Mouse (Mus musculus) lung, postnatal 25 days (tissue): ENCODE data around the gene Grk6.

Source experiments
- DNase-seq: peaks from one replicate; pipeline ENCODE4 v3.0.0; 2022; ENCODE audit warnings: low spot score

The Grk6 gene

DNA sequence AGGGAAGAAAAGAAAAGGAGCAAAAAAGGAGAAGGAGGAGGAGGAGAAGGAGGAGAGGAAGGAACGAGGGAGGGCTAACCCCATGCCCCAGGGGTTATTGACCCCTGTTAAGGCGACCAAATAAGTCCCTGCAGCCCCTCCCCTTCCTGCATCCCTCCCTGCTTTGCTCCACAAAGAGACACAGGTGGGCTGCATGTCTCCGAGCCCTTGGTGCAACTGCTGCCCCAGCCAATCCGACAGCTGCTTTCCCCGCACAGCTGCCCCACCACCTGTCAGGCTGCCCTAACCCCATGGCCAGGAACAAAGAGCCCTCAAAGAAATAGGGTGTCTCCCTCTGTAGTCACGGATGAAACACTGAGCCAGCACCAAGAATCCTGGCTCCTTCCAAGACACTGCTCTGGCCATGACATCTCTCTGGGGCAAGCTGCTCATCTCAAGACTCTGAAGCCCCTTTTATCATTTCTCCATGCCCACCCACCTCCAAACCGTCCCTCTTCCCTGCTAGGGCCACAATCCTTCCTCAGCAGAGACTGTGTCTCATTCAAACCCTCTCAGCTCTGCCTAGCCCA is 39.7 kb downstream of the Grk6 start:
- no peak for DNase-seq

DNA sequence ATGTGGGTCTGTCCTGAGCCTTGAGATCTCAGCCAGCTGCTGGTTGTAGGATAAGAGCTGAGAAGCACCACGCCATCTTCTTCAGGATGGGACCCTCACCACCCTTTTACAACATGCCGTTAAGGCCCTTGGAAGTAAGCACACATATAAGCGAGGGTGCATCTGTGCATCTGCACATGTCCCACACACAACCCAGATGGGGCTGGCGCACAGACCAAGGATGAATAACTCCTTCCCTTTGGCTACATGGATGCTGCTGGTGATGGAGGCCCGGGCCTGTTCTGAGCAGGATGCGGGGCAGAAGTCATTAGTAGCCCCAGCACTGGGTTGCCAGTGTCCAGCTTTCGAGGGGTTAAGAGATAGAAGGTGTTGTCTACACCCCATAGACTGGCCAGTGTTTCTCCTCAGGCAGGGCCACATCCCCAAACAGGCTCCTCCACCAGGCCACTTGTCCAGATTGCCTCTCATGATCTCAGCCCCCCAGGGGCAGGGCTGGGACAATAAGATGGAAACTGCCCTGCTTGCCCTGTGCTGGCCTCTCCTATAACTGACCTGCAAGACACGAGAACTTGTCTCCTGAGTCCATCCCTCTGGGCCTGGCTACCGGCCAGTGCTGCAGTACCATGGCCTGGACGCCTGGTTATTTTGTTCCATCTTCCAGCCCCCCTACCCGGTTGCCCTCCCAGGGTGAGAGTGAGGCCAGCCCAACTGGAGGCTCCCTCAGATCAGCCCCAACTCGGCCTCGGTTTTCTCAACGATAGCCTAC is 41.3 kb downstream of the Grk6 start:
- DNase-seq, result no peak

DNA sequence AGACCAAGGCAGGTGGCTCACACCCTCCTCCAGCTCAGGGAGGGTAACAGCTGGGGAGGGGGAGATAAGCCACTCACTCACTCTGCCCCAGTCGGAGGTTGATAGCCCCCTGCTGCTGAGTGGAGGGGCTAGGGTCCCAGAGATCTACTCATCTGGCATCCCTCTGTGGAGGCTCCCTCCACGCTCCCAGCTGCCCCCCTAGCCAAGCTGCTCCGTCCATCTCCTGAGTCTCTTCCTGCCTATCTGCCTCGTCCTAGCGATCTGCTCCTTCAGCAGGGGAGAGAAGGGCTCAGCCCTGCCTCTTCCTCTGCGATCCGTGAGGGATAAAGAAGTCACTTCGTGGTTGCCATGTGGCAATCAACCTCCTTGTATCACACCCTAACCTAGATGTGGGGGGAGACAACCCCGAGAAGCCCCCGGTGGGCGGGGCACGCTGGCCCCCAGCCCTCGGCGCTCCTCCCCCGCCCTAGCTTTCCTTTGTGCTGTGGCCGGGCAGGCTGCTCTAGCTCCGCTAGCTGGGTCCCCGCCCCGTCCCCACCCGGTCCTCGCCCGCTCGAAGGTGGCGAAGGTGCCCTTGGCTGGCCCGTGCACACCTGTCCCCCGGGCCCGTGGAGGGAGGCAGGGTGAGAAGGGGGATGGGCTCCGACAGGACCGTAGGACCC is 42.2 kb downstream of the Grk6 start:
- DNase-seq, result no peak

DNA sequence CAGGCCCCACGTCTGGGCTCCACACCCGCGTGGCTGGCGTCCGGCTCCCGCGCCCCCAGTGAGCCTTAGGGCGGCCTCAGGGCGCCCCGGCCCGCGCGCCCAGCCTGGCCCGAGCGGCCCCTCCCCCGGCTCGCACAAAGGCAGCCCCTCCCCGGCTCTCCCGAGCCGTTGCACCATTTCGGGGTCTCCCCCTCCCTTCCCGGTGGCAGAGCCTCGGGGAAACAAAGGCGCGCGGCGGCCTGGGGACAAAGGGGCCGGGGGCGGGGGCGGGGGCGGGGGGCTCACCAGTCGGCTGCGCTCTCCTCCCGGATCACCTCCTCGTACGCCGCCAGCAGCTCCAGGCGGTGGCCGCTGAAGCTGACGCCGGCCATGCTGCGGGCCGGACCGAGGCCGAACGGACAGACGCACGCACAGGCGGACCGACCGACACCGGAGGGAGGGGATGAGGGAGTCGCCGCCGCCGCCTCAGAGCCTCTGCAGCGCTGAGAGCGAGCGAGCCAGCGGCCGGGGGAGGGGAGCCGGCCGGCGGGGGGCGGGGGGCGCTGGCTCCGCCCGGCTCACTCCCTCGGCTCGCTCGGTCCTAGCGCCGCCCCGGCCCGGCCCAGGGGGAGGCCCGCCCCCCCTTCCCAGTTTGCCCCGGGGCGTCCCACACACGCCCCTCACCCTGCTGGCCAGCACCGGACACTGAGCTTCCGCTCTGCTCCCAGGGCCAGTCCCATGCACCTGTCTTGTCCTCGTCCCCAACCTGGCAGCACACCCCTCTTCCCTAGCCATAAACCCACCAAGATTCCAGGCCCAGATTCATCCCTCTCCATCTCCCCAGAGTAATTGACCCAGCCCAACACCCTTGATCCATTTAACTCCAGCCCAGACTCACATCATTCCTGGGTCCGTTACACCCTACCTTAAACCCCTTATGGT is 43.0 kb downstream of the Grk6 start, which contains the start of gene Dbn1:
Dbn1 (minus strand) TSS at position 534 of the 921 bp plus-strand sequence.
- DNase-seq, result no peak

- DNase-seq, result no peak
Observed at GRCm38 (mm10) chr13:55494257-55494656, 49.4 kb downstream of the Grk6 start.

DNA sequence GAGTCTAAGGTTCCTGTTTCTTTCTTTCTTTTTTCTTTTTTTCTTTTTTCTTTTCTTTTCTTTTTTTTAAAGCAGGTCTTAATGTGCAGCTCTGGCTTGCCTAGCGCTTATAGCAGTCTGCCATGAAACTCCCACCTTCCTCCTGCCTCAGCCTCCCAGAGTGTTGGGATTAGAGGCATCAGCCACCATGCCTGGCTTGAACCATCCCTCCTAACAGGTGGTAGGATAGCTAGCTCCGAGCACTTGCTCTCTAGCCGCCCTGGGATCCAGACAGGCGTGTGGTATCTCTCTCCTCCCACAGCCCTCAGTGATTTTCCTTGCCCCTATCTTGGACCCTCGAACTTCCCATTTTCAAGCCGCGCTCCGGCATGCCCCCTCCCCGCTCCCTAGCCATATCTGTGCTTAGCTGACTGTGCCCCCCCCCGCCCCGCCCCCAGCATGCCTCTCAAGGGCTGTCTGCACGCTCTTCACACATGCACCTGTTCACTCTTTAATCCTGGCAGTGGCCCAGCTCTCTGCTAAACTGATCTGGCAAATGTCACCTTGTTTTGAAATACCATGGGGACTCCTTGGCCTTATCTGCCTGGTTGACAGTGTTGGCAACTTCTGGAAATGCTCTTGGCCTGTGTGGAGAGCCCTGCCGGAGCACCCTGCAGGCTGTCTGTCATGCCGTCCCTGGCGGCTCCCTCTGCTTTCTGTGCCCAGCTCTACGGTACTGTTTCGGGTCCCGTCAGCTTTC is 50.2 kb downstream of the Grk6 start:
- peak; percentile 45 for DNase-seq

- DNase-seq, result no peak
Observed at GRCm38 (mm10) chr13:55495702-55496101, 50.8 kb downstream of the Grk6 start.

DNA sequence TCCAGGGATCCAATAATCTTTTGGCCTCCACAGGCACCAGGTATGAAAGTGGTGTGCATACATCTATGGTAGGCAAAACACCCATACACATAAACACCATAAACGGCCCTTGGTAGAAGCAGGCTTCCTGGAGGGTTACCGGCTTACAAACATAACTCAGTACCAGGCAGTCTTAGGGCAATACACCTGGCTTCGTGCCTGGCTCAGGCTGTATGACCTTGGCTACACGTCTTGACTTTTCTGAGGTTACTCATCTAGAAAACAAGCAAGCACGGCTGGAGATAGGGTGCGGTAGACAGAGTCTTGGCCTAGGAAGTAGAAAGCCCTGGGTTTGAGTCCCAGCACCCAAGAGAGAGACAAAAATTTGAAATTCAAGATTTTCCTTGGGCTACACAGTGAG is 51.8 kb downstream of the Grk6 start:
- DNase-seq, result no peak

DNA sequence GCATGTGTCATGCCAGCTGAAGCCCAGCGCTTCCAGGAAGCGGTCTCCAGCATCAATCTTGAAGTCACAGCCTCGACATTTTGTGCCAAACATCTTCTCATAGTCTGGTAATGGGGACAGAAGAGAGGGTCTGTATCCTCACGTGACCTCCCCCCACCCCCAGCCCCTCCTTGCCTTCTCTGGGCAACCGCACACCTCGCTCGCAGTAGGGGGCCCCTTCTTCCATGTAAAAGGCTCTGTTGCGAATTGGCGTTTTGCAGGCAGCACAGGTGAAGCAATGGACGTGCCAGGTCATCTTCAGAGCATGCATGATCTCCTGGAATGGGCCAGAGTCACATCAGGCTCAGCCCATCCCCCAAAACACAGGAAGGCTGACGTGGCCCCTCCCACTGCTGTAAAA is 54.0 kb downstream of the Grk6 start:
- no peak for DNase-seq

- peak; percentile 75 for DNase-seq
Observed at GRCm38 (mm10) chr13:55500575-55500974, 55.7 kb downstream of the Grk6 start.

DNA sequence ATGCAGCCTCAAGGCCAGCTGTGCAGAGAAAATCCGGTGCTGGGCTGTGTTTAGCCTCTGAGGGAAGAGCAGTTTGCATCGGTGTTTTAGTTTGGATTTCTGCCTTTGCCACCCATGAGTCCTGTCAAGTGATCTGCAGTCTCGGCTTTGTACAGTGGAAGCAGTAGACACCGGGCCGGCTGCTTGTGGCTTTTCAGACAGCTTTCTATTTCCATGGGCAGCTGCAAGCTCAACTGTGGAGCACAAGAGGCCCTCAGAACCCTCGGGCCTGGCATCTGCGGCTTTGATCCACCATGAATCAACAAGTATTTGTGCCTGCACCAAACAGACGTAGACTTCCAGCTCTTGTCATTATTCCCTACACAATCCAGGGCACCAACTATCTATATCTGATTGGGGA is 57.5 kb downstream of the Grk6 start:
- no peak for DNase-seq

GRCm38 (mm10) chr13:55504390-55504789 is 59.5 kb downstream of the Grk6 start:
- DNase-seq, result no peak

- no peak for DNase-seq
Observed at GRCm38 (mm10) chr13:55505810-55506209, 60.9 kb downstream of the Grk6 start.

GRCm38 (mm10) chr13:55506697-55507096 is 61.8 kb downstream of the Grk6 start:
- no peak for DNase-seq

DNA sequence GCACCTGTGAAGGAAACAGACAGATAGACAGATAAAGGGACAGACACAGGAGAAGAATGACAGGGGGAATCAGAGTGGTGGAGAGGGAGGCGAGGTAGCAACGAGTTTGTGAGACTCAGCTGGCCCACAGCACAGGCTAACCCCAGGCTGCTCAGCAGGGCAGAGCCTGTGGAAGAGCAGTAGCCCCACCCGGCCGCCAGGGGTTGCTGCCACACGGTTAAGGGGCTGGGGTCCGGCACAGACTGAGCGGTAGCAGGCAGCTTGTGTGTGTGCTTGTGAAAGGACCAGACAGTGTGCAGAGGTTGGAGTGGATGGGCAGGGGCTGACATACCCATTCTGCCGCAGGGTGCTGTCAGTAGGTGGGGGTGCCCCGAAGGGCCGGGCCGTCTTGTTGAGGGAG is 63.0 kb downstream of the Grk6 start:
- no peak for DNase-seq

DNA sequence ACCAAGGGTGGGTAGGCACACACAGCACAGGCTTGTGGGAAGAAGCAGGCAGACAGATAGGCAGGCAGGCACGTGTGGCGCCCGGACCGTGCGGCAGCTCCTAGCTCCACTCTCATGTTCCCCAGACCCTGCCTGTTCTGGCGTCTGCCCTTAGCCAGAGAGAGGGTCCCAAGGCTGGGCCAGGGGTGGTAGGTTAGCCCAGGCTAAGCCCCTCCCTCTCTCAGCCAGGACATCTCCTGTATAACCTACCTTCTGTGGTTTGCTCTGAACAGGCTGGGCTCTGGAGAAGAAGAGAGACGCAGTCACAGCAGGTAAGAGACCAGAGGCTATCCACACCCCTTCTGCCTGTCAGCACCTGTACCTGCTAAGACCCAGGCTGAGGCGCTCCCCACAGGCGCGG is 63.7 kb downstream of the Grk6 start:
- no peak for DNase-seq

GRCm38 (mm10) chr13:55510332-55510667 is 65.4 kb downstream of the Grk6 start:
- no peak for DNase-seq
